Mouse (Mus musculus): ENCODE data around the gene Vmn1r217. TPM values are rescaled to one million over a fixed set of nuclear protein-coding genes. Genes with fewer than 3 reads are reported as not detected.

Vmn1r217 gene
- polyA plus RNA-seq, 1 experiment from 2014 or later: not detected

Other genes starting within 250 kb of the Vmn1r217 start
- not detected in 2 replicates for gene Vmn1r212, start 234.0 kb downstream of the Vmn1r217 start, polyA plus RNA-seq (2016; fragmentation: Nextera tagmentation; extraction: Ambion mirVana)
- not detected in 2 replicates for gene Vmn1r213, start 110.6 kb downstream of the Vmn1r217 start, polyA plus RNA-seq (2016; fragmentation: Nextera tagmentation; extraction: Ambion mirVana)
- gene Vmn1r214, start 87.8 kb downstream of the Vmn1r217 start, polyA plus RNA-seq (2016; fragmentation: Nextera tagmentation; extraction: Ambion mirVana): not detected in 2 replicates
- gene Vmn1r215, start 50.2 kb downstream of the Vmn1r217 start, polyA plus RNA-seq (2016; fragmentation: Nextera tagmentation; extraction: Ambion mirVana): not detected in 2 replicates
- not detected in 2 replicates for gene Vmn1r218, start 14.9 kb upstream of the Vmn1r217 start, polyA plus RNA-seq (2016; fragmentation: Nextera tagmentation; extraction: Ambion mirVana)
- not detected in 2 replicates for gene Vmn1r219, start 41.1 kb upstream of the Vmn1r217 start, polyA plus RNA-seq (2016; fragmentation: Nextera tagmentation; extraction: Ambion mirVana)
- not detected in 2 replicates for gene Vmn1r220, start 69.7 kb upstream of the Vmn1r217 start, polyA plus RNA-seq (2016; fragmentation: Nextera tagmentation; extraction: Ambion mirVana)
- gene Vmn1r221, start 95.9 kb upstream of the Vmn1r217 start, polyA plus RNA-seq (2016; fragmentation: Nextera tagmentation; extraction: Ambion mirVana): not detected in 2 replicates
- not detected in 2 replicates for gene Vmn1r222, start 117.7 kb upstream of the Vmn1r217 start, polyA plus RNA-seq (2016; fragmentation: Nextera tagmentation; extraction: Ambion mirVana)
- not detected in 2 replicates for gene Vmn1r223, start 128.9 kb upstream of the Vmn1r217 start, polyA plus RNA-seq (2016; fragmentation: Nextera tagmentation; extraction: Ambion mirVana)